Mouse (Mus musculus) CD4-positive, CD25-positive, alpha-beta regulatory T cell, adult 2 months (primary cell): ENCODE results near the gene Prdm16.

Experiments
- DNase-seq: peaks from one replicate; pipeline ENCODE4 v3.0.0-alpha.2; 2012; ENCODE audit warnings: low read depth, low spot score

Gene Prdm16

DNA sequence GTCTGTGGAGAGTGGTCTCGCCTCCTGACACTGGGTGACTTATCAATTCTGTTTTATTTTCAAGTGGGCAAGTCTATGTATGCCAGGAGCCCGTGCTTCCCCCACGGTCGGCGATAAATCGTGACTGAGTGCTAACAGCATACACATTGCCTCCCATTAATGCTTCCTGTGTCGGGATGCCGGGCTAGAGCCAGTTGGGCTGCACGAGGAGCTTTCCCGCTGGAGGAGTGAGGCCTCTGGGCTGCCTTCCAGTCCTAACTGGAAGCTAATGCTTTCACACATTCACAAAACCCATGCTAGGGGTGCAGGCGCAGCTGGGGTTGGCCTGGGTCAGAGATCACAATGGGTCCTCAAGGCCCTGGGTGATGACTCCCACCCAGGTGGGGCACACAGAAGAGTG, 212.0 kb downstream of the Prdm16 start:
- no peak for DNase-seq

GRCm38 (mm10) chr4:154422431-154422913, 214.2 kb downstream of the Prdm16 start:
- no peak for DNase-seq

DNA sequence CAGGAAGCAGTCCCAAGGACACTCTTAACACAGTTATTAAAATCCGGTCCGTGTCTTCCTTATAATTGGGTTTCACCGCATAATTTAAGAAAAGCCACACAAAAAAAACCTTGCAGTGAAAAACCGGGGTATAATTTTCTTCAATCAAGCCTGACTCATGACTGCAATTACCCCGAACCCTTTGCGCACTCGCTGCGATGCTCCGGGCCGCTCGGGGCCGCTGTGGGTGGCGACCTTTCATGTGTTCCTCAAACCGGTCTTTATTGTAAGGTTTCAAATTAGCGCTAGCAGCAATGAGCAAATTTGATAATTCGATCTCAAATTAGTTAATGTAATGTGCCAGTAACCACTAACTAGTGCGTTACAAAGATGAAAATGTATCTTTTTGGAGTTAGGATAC, 215.9 kb downstream of the Prdm16 start:
- no peak for DNase-seq

GRCm38 (mm10) chr4:154419766-154420165, 216.9 kb downstream of the Prdm16 start:
- no peak for DNase-seq

GRCm38 (mm10) chr4:154418993-154419392, 217.7 kb downstream of the Prdm16 start:
- DNase-seq = peak; percentile 16

- no peak for DNase-seq
Measured at GRCm38 (mm10) chr4:154418327-154418744, 218.3 kb downstream of the Prdm16 start.

DNA sequence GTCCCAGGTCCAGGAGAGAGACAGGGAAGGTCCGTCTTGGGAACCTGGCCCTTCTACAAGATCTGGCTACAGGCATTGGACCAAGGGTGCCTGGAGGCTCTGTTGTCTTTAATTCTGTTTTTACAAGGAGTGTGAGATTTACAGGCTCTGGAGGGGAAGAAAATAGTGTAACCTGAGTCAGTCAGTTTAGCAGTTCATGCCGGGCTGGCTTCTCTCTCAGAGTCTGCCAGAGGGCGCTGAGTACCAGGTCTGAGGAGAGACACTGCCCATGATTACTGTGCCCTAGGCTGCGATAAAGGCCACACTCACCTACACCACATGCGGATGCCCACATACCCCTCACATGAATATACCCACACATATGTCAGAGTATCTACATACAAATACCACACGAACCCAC, 219.9 kb downstream of the Prdm16 start:
- no peak for DNase-seq

DNA sequence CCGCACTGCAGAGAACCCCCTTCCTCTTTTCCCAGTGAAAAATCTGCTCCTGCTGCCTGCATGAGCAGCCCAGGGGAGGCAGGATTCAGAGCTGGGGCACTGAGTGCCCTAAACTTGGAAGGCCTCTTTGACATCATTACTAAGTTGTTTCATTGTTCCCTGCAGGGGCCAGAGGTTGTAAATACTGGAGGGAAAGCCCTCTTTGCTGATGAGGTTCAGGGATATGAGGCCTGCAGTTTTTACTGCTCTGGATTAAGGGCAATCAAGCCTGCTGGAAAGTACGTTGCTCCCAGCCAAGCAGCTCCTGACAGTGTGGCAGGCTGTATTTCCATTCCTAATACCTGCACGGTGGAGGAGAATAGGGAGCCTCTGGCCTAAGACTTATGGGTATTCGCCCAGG, 221.8 kb downstream of the Prdm16 start:
- DNase-seq = no peak

DNA sequence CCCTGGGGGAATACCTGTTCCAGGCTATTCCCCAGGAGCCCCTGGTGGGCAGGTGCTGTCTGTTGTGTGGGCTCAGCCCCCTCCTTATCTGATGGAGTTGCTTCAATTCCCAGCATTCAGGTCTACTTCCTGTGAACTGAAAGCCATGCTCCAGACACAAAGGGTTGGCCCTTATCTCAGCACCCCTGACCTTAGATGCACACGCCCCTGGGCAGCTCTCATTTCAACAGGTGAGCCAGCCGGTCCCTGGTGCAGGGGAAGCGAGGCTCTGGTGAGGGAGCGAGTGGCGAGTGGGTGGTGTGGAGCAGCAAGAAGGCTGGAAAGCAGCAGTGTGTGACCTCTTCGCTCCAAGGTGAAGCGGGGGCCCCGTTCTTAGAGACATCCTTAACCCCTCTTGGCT, 226.1 kb downstream of the Prdm16 start:
- no peak for DNase-seq

- no peak for DNase-seq
Measured at GRCm38 (mm10) chr4:154409841-154410240, 226.8 kb downstream of the Prdm16 start.

- DNase-seq = no peak
Measured at GRCm38 (mm10) chr4:154409237-154409721, 227.4 kb downstream of the Prdm16 start.

GRCm38 (mm10) chr4:154402948-154403347, 233.7 kb downstream of the Prdm16 start:
- DNase-seq = no peak

GRCm38 (mm10) chr4:154401982-154402932, 234.4 kb downstream of the Prdm16 start:
- no peak for DNase-seq

DNA sequence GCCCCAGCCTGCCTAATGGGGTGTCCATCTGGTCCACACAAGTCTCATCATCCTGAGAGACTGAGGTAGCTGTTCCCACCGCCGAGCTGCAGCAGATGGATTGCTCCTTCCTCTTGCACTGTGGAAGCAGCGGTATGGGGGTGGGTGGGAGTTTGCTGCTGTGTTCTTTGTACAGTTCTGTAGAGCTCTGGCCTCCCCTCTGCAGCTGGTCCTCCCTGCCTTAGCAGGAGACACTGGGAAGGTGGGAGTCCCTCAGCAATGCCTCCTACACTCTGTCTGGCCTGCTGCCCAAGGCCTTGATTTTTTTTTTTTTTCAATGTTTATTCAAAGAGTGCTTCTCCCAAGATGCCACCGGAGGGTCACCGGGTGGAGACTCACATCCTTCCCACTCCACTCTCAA, 235.3 kb downstream of the Prdm16 start:
- no peak for DNase-seq

DNA sequence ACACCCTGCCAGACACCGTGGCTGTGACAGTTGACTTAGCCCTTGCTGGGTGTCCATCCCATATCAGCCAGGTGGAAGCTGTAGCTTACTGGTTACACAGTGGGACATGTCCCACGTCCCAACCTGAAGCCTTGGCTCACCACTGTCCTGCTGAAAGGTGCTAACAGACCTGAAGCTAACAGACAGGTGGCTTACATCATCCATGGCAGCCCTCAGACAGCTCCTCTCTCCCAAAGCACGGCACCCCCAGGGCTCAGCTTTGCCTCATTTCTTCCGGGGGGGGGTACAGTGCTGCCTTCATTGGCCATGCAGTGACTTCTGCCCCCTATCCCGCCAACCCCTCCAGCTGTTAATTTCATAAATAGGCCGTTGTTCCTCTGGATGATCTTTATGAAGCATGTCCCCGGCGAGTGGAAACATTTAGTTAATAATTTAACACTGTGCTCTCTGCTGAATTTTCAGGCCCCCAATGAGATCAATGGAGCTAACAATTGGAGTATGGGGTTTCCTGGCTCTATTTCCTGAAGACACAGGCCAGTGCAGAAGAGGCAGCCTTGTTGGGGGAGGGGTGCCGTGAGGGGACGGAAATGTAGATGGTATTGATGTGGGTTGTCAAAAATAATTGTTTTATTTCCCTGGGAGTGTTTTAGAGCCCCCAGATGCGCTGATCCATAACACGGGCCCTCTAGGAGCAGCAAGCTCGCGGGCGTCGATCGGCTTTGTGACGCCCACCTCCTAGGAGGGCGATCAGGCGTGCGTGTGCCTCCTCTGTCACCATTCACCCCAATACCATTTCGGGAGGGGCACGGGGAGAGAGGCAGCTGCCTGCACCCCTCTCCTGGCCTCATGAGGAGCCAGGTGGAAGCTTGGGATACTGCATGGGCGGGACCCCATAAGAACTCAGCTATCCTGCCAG, 236.2 kb downstream of the Prdm16 start:
- no peak for DNase-seq

DNA sequence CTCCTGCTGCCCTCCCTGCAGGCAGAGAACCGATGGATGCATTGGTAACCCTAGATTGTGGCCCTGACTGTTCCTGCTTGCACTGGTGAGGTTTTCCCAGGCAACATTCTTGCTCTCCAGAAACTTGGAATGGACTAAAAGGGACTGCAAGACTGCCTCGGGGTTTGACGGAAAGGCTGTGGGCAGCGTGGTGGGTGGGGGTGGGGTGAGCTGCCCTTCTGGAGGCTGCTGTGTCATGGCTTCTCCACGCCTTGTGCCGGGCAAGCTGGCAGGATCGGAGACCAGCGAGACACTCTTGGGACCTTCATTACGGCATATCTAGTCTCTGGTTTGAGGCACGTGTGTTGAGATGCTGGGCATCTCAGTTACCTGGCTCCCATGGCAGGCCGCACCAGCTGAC, 237.0 kb downstream of the Prdm16 start:
- no peak for DNase-seq

DNA sequence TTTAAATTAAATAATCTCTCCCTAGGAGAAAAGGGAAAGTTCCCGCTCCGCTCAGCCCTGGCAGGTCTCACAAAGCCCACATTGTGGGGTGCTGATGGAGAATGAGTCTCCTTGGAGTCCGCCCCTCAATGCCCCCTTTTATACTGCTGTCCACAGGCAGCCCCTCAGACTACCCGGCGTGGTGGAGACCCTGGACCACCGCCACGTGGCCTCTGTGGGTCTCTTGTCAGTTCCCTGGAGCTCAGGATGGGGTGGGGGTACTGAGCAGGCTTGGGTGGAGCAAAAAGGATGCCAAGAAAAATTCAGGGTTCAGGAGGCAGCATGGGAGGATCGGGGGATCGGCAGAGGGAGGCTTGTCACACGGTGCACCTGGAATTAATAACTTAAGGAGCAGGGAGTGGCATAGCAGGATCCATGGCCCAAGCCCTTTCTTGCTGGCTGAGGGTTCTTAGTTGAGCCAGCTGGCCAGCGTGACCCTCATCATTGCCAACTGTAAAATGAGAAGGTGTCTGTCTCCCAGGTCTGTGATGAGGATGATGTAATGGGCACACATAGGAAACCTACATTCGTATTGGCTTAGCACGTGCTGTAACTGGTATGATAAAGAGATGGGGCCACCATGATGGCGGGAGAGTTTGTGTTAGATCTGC, 239.9 kb downstream of the Prdm16 start:
- no peak for DNase-seq

DNA sequence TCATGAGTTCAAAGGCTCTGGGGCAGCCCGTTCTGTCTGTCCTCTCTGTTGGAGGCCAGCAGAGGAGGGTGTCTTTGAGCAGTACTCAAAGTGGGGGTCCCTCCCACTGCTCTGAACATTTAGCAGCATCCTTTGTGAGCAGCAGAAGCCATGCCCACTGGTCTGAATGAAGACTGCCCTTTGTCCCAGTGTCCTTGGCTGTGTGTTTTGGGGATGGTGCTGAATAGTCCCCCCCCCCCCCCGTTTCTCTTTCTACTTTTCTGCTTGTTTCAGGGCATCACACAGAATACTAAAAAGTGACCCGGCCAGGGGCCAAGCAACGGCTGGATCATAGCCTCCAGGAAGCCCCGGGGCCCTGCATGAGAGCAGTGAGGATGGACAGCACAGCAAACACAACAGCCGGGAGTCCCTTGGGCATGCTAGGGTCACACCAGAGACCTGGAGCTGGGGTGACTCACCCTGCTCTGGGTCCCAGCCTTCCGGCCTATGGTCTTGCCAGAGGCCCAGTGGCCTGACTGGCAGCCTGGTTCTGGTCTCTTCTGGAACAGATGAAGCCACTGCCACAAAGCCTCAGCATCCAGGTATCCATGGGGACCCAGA, 242.4 kb downstream of the Prdm16 start:
- DNase-seq = no peak

DNA sequence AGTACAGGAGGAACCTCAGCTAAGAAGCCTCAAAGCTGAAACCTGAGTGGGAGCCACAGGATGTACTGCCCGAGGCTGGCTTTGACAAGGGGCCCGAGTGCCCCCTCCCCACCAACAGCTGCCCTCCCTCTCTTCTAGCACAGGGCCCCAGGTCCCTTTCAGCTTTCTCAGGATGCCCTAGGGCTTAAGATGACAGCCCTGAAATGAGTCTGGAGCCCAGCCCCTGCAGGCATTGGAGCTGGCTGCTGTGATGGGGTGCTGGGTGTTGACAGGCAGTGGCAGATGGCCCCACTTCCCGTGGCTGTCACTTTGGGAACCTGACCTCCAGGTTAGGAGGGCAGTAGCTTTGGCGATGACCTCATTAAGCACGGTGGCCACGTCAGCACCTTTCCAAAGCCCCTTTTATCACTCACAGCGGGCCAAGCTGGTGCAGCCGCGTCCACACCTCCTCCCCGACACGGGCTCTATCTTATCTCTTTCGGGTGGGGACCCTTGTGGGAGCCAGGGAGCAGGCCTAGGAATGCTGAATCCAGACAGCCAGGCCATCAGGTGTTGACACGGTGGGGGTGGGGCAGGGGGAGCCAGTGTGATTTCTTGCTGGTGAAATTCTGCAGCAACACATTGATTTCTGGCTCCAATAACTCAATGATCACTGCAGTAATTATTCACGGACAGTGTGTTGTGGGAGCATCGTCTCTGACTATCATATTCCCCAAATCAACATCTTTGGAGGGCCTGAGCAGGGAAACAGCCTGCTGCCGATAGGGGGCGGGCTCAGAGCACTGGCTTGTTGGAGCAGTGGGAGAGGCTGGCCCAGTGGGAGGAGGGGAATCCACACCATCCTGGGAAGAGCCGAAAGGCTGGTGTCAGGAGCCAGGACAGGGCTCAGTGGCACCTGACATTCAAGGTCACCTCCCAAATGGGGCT, 243.2 kb downstream of the Prdm16 start:
- DNase-seq = no peak

DNA sequence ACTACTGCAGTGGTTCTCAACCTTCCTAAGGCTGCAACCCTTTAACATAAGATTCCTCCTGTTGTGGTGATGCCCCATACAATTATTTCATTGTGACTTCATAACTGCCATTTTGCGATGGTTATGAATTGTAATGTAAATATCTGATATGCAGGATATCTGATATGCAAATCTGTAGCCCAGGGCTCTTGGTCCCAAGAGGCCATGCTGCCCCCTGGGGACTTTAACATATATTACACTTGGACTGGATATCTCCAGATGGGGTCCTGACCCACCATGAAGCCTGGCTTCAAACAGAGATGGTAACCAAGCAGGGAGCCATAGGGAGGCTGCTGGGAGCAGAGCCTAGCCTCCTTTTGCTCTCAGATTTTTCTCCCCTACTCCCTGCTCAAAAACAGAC, 244.0 kb downstream of the Prdm16 start:
- peak; percentile 48 for DNase-seq
